Mouse (Mus musculus) kidney, embryonic 16.5 days (tissue): ENCODE results near the gene Relb. TPM values are rescaled to one million over a fixed set of nuclear protein-coding genes. Genes with fewer than 3 reads are reported as not detected.

Experiments used
- ATAC-seq: fragments of 200-750 bp; cut with Nextera tagmentation; 2 replicates; pipeline ENCODE4 v1.8.0; 2017; ENCODE audit warnings: moderate TSS enrichment; ENCODE audit not compliant: low FRiP score, low TSS enrichment
- H3K27ac ChIP-seq: fragments of 300-500 bp; sonication (generic); 2 replicates; pipeline ENCODE4 v1.5.1; 2014; ENCODE audit warnings: low read length
- H3K27me3 ChIP-seq: fragments of 300-500 bp; sonication (generic); 2 replicates; pipeline ENCODE4 v1.6.1; 2014; ENCODE audit warnings: low read length, control low read depth, mixed read lengths; ENCODE audit not compliant: insufficient read depth
- H3K36me3 ChIP-seq: fragments of 300-500 bp; sonication (generic); 2 replicates; pipeline ENCODE4 v1.6.1; 2014; ENCODE audit warnings: low read length, control low read depth, mixed read lengths; ENCODE audit not compliant: insufficient read depth
- H3K4me1 ChIP-seq: fragments of 300-500 bp; sonication (generic); 2 replicates; pipeline ENCODE4 v1.6.1; 2014; ENCODE audit warnings: low read length, control low read depth, mixed read lengths; ENCODE audit not compliant: insufficient read depth
- H3K4me2 ChIP-seq: fragments of 300-500 bp; sonication (generic); replicated peaks from 2 replicates; pipeline ENCODE4 v1.6.1; 2014; ENCODE audit warnings: low read depth, low read length
- H3K4me3 ChIP-seq: fragments of 300-500 bp; sonication (generic); 2 replicates; pipeline ENCODE4 v1.5.1; 2014; ENCODE audit warnings: mild to moderate bottlenecking, low read length
- H3K9ac ChIP-seq: fragments of 300-500 bp; sonication (generic); replicated peaks from 2 replicates; pipeline ENCODE4 v1.6.1; 2014; ENCODE audit warnings: low read length
- H3K9me3 ChIP-seq: fragments of 300-500 bp; sonication (generic); 2 replicates; pipeline ENCODE4 v1.6.1; 2016; ENCODE audit warnings: low read length, control low read depth
- WGBS: fragments of 180-500 bp; shearing (Covaris S2); extraction: QIAGEN DNeasy Blood & Tissue Kit; methylation state at CpG from one replicate; pipeline ENCODE4 v1.1.7; 2014; 5-methylcytosine and 5-hydroxymethylcytosine counted together
- polyA plus RNA-seq: library from polyadenylated mRNA; unstranded; fragments of >200 nt; fragmentation: Nextera tagmentation; extraction: Ambion mirVana; gene quantifications from 2 replicates; pipeline ENCODE4 v1.2.1, GENCODE M21; 2015

The Relb gene
- polyA plus RNA-seq, 1 experiment from 2014 or later, result 10.6 TPM

GRCm38 (mm10) chr7:19561765-19562642, 67.2 kb downstream of the Relb start:
- peaks cover 5% of the 10 kb centered on the region for H3K9me3 ChIP-seq
- no peaks in the 10 kb centered on the region for H3K27me3 ChIP-seq
- H3K9ac ChIP-seq, result peak overlapping the region; percentile 96
- H3K4me1 ChIP-seq, result peaks cover 37% of the 10 kb centered on the region
- under 1% methylated on average over 91 of the region's 102 CpGs for WGBS
- peak overlapping the region; percentile 94 for H3K27ac ChIP-seq
- H3K4me2 ChIP-seq, result peak overlapping the region; percentile 81
- peaks cover 21% of the 10 kb centered on the region for H3K36me3 ChIP-seq
- peak; percentile 85 for ATAC-seq
- peak overlapping the region; percentile 99 for H3K4me3 ChIP-seq

- WGBS, result under 1% methylated on average over 11 of the region's 11 CpGs
- peak overlapping the region; percentile 94 for H3K27ac ChIP-seq
- peak overlapping the region; percentile 99 for H3K4me3 ChIP-seq
- peaks cover 5% of the 10 kb centered on the region for H3K9me3 ChIP-seq
- H3K27me3 ChIP-seq, result no peaks in the 10 kb centered on the region
- no peak for ATAC-seq
- peaks cover 37% of the 10 kb centered on the region for H3K4me1 ChIP-seq
- H3K36me3 ChIP-seq, result peaks cover 21% of the 10 kb centered on the region
- H3K4me2 ChIP-seq, result peak overlapping the region; percentile 81
- H3K9ac ChIP-seq, result peak overlapping the region; percentile 96
Observed at GRCm38 (mm10) chr7:19561431-19561764, 67.8 kb downstream of the Relb start.

DNA sequence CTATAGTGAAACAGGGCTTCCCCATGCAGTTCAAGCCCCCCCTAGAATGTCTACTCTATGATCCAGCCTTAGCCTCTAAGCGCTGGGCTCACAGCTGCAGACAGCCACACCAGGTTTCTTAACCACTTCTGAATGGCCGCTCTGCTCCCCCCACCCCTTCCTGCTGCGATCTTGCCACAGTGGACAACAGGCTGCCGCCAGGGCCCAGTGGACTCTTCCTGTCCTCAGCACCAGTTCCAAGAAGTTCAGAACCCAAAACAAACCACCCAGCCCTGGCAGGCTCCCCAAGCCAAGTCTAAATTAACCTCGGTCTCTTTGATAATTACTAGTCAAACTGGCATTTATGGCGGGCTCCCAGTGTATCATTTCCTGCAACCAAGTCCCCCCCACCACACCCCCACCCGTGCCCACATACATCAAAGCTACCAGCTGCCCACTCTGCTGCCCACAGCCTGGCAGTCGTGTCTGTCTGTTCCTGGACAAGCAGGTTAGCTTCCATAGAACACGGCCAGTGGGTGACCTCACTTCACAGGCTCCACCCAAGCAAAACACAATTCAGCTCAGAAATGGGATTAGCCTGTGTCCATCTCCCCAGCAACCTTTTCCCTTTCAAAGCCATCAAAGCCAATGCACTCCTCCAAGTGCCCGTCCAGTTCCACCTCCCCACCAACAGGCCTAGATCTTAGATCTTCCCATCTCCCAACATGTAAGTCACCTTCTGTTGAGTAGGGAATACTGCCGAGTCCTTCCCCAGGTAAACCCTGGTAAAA, 68.6 kb downstream of the Relb start:
- WGBS, result 18% methylated on average over 11 of the region's 11 CpGs
- peaks cover 21% of the 10 kb centered on the region for H3K36me3 ChIP-seq
- peaks cover 37% of the 10 kb centered on the region for H3K4me1 ChIP-seq
- peak overlapping the region; percentile 81 for H3K4me2 ChIP-seq
- H3K9ac ChIP-seq, result peak overlapping the region; percentile 96
- H3K27ac ChIP-seq, result peak overlapping the region; percentile 94; the same call in 1 of the 2 replicates
- no peak for ATAC-seq
- H3K4me3 ChIP-seq, result peak overlapping the region; percentile 99
- H3K9me3 ChIP-seq, result peaks cover 5% of the 10 kb centered on the region
- no peaks in the 10 kb centered on the region for H3K27me3 ChIP-seq

- 46% methylated on average over 2 of the region's 2 CpGs for WGBS
- no peak overlapping the region for H3K4me2 ChIP-seq
- ATAC-seq, result no peak
Observed at GRCm38 (mm10) chr7:19558965-19559364, 70.3 kb downstream of the Relb start.

DNA sequence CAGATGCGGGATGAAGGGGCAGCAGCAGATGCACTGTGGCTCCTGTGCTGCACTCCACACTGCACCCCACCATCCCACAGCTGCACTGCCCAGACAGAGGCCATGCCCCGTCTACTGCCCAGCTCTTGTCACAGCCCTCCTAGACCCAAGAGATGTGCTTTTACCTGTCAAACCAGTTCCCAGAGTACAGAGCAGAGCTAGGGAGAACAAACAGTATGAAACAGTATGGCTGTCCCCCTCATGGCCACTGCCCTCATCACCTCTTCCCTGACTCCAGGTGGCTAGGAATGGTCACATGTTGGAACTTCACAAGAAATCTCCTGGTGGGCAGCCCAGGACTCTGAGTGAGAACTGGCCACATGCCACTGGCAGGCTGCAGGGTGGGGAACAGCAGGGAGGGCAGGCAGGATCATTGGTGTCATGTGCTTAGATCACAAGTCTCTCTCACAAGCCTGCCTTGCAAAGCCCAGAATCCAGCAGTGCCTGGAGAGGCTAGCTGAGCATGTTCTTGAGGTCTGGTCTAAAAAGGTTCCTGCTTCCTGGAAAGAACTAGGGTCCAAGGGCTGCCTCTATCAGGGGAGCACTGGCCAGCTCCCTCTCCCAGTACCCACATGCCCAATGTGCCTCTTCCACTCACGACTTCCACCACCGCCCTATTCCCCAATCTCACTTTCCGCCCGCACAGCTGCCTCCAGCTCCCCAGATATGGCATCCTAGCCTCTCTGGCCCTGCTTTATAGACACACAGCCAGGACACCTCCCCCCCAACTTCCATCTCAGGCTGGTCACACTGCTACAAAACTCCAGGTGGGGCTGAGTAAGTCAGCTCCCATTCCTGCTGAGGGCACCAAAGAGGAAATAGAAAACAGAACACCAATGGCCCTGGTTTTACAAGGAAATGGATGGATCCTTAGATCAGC, 71.0 kb downstream of the Relb start:
- H3K4me3 ChIP-seq, result no peak overlapping the region
- no peak for ATAC-seq
- no peak overlapping the region for H3K27ac ChIP-seq
- no peak overlapping the region for H3K4me2 ChIP-seq
- no peak overlapping the region; the same call in 1 of the 2 replicates for H3K9ac ChIP-seq
- H3K9me3 ChIP-seq, result no peaks in the 10 kb centered on the region
- peaks cover 15% of the 10 kb centered on the region for H3K36me3 ChIP-seq
- H3K4me1 ChIP-seq, result peaks cover 35% of the 10 kb centered on the region
- no peaks in the 10 kb centered on the region for H3K27me3 ChIP-seq
- 89% methylated on average over 6 of the region's 6 CpGs for WGBS

More at GRCm38 (mm10) chr7:19558965-19559364, 70.3 kb downstream of the Relb start:
- Histone ChIP-seq H3K27ac (no peak overlapping the region), H3K36me3 (peaks cover 11% of the 10 kb centered on the region), H3K27me3 (no peaks in the 10 kb centered on the region), H3K9ac (no peak overlapping the region), H3K4me3 (no peak overlapping the region), H3K9me3 (no peaks in the 10 kb centered on the region), H3K4me1 (peaks cover 37% of the 10 kb centered on the region)

- 0 out of 2 replicates have a peak overlapping the region, but pooled peaks have one; percentile 8 for H3K9ac ChIP-seq
- H3K27me3 ChIP-seq, result no peaks in the 10 kb centered on the region
- H3K4me3 ChIP-seq, result no peak overlapping the region
- peaks cover 31% of the 10 kb centered on the region for H3K4me1 ChIP-seq
- H3K27ac ChIP-seq, result no peak overlapping the region
- 94% methylated on average over 2 of the region's 2 CpGs for WGBS
- H3K9me3 ChIP-seq, result no peaks in the 10 kb centered on the region
- peaks cover 20% of the 10 kb centered on the region for H3K36me3 ChIP-seq
- no peak for ATAC-seq
- no peak overlapping the region for H3K4me2 ChIP-seq
Observed at GRCm38 (mm10) chr7:19557086-19557485, 72.2 kb downstream of the Relb start.

Other genes starting within 250 kb of the Relb start
- 16.7 and 19.0 TPM in 2 replicates for gene Ercc2, start 247.4 kb downstream of the Relb start, polyA plus RNA-seq
- 7.0 and 8.5 TPM in 2 replicates for gene Klc3, start 225.3 kb downstream of the Relb start, polyA plus RNA-seq
- 18.6 and 28.2 TPM in 2 replicates for gene Ckm, start 224.7 kb downstream of the Relb start, polyA plus RNA-seq
- 6.8 and 6.9 TPM in 2 replicates for gene Mark4, start 170.6 kb downstream of the Relb start, polyA plus RNA-seq
- 2.9 and 3.8 TPM in 2 replicates for gene Exoc3l2, start 166.1 kb downstream of the Relb start, polyA plus RNA-seq
- 1.8 and 2.2 TPM in 2 replicates for gene Bloc1s3, start 121.1 kb downstream of the Relb start, polyA plus RNA-seq
- gene Trappc6a, start 121.0 kb downstream of the Relb start, polyA plus RNA-seq, result 89.7 and 94.2 TPM in 2 replicates
- gene Nkpd1, start 111.6 kb downstream of the Relb start, polyA plus RNA-seq, result 0.11 and 0.14 TPM in 2 replicates
- gene Ppp1r37, start 66.4 kb downstream of the Relb start, polyA plus RNA-seq, result 21.9 and 23.9 TPM in 2 replicates
- gene Zfp296, start 52.2 kb downstream of the Relb start, polyA plus RNA-seq, result 0.46 and 0.71 TPM in 2 replicates
- gene Gemin7, start 51.8 kb downstream of the Relb start, polyA plus RNA-seq, result 169 and 183 TPM in 2 replicates
- 52.6 and 55.8 TPM in 2 replicates for gene Clasrp, start 25.0 kb downstream of the Relb start, polyA plus RNA-seq
- gene Clptm1, start 35.6 kb upstream of the Relb start, polyA plus RNA-seq, result 90.9 and 94.6 TPM in 2 replicates
- 2.8 and 4.7 TPM in 2 replicates for gene Apoc2, start 48.5 kb upstream of the Relb start, polyA plus RNA-seq
- gene Gm44805, start 52.0 kb upstream of the Relb start, polyA plus RNA-seq, result 1.1 TPM in 1 of 2 replicates, not detected in the other
- gene Apoc4, start 52.0 kb upstream of the Relb start, polyA plus RNA-seq, result 1.6 and 2.2 TPM in 2 replicates
- gene Apoc1, start 63.2 kb upstream of the Relb start, polyA plus RNA-seq, result 13.4 and 16.1 TPM in 2 replicates
- 291 and 312 TPM in 2 replicates for gene Apoe, start 69.8 kb upstream of the Relb start, polyA plus RNA-seq
- gene Tomm40, start 86.0 kb upstream of the Relb start, polyA plus RNA-seq, result 136 and 153 TPM in 2 replicates
- 150 and 157 TPM in 2 replicates for gene Nectin2, start 121.0 kb upstream of the Relb start, polyA plus RNA-seq
- 280 and 309 TPM in 2 replicates for gene Bcam, start 141.6 kb upstream of the Relb start, polyA plus RNA-seq
- gene Cblc, start 167.4 kb upstream of the Relb start, polyA plus RNA-seq, result 9.4 and 12.2 TPM in 2 replicates
- 3.3 and 3.9 TPM in 2 replicates for gene Bcl3, start 193.3 kb upstream of the Relb start, polyA plus RNA-seq
- gene Gm19345, start 222.6 kb upstream of the Relb start, polyA plus RNA-seq, result not detected in 2 replicates
- 0.15 TPM in 1 of 2 replicates, not detected in the other for gene Ceacam16, start 231.9 kb upstream of the Relb start, polyA plus RNA-seq